Mouse (Mus musculus) forebrain, embryonic 15.5 days (tissue): ENCODE measurements around the gene Frmpd3. TPM values are rescaled to one million over a fixed set of nuclear protein-coding genes. Genes with fewer than 3 reads are reported as not detected.
"Not testable (repeated sequence)": the region's sequence is repeated elsewhere in the genome, so short reads cannot be mapped to it uniquely, and the experiment has no call there.

Experiments used
- ATAC-seq: fragments of 200-750 bp; cut with Nextera tagmentation; replicated peaks from 2 replicates; pipeline ENCODE4 v1.8.0; 2017; ENCODE audit warnings: mild to moderate bottlenecking, moderate TSS enrichment, moderate library complexity
- H3K27ac ChIP-seq: fragments of 300-500 bp; sonication (generic); replicated peaks from 2 replicates; pipeline ENCODE4 v1.5.1; 2015; ENCODE audit warnings: mild to moderate bottlenecking, inconsistent platforms
- H3K27me3 ChIP-seq: fragments of 300-500 bp; sonication (generic); 2 replicates; pipeline ENCODE4 v1.6.1; 2015; ENCODE audit warnings: inconsistent platforms
- H3K36me3 ChIP-seq: fragments of 300-500 bp; sonication (generic); 2 replicates; pipeline ENCODE4 v1.6.1; 2015; ENCODE audit warnings: mild to moderate bottlenecking, inconsistent platforms
- H3K4me1 ChIP-seq: fragments of 300-500 bp; sonication (generic); 2 replicates; pipeline ENCODE4 v1.6.1; 2015; ENCODE audit warnings: inconsistent platforms
- H3K4me2 ChIP-seq: fragments of 300-500 bp; sonication (generic); replicated peaks from 2 replicates; pipeline ENCODE4 v1.6.1; 2015; ENCODE audit warnings: mild to moderate bottlenecking, inconsistent platforms
- H3K4me3 ChIP-seq: fragments of 300-500 bp; sonication (generic); 2 replicates; pipeline ENCODE4 v1.5.1; 2015; ENCODE audit warnings: mild to moderate bottlenecking, inconsistent platforms
- H3K9ac ChIP-seq: fragments of 300-500 bp; sonication (generic); replicated peaks from 2 replicates; pipeline ENCODE4 v1.6.1; 2015; ENCODE audit warnings: mild to moderate bottlenecking, inconsistent platforms
- H3K9me3 ChIP-seq: fragments of 300-500 bp; sonication (generic); 2 replicates; pipeline ENCODE4 v1.6.1; 2016; ENCODE audit warnings: inconsistent platforms
- WGBS: fragments of 180-500 bp; shearing (Covaris S2); methylation state at CpG from one replicate; pipeline ENCODE4 v1.1.7; 2015; ENCODE audit warnings: mixed read lengths; 5-methylcytosine and 5-hydroxymethylcytosine counted together
- polyA plus RNA-seq: library from polyadenylated mRNA; unstranded; fragments of >200 nt; fragmentation: Nextera tagmentation; extraction: Ambion mirVana; gene quantifications from 2 replicates; pipeline ENCODE4 v1.2.1, GENCODE M21; 2015

The Frmpd3 gene
- polyA plus RNA-seq, result 1.3 and 1.4 TPM in 2 replicates

DNA sequence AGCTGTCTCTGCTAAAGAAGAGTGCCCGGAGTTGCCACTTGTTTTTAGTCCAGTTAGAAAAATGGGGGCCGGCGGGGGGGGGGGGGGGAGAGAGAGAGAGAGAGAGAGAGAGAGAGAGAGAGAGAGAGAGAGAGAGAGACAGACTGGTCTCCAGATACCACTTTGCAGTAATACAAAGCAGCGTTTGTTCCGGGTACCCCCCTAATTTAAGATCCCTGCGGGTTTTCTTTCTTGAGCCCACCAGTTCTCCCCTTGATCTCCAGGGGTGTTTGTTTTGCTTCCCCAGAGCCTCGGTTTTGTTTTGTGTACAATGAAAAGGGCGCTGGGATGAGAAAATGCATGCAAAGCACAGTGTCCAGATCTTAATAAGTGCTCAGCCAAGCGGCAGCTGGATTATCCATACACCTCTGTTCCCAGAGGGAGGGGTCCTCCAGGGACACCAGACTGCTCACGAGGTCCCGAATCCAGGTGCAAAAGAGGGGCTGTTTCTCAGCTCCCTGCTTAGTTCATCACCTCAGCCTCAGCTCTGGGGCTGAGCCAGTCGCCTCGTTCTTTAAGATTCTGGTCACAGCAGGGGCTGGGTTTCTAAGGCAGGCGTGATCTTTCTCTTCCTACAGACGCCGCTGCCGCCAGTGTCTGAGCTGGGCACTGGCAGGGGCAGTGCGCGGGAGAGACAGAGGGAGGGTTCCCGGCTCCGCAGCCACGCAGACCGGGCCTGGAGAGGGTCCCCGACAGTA is at the start of gene Frmpd3:
TSS of gene Frmpd3 (plus strand) at position 608 of the 737 bp plus-strand sequence.
- Histone ChIP-seq H3K4me2 (peak within 1 kb of the TSS; percentile 60), H3K36me3 (no peaks in the 10 kb centered on the region), H3K9ac (peak within 1 kb of the TSS; percentile 35; the same call in 1 of the 2 replicates), H3K9me3 (no peaks in the 10 kb centered on the region), H3K27me3 (peaks cover 5% of the 10 kb centered on the region; the same call in 1 of the 2 replicates), H3K4me3 (peak within 1 kb of the TSS; percentile 38), H3K27ac (no peak within 1 kb of the TSS), H3K4me1 (no peaks in the 10 kb centered on the region)
- ATAC-seq, result peak; percentile 91
- 22% methylated on average over 22 of the region's 24 CpGs for WGBS

GRCm38 (mm10) chrX:140303731-140304130 is 38.3 kb upstream of the Frmpd3 start:
- Histone ChIP-seq H3K36me3 (no peaks in the 10 kb centered on the region), H3K27me3 (no peaks in the 10 kb centered on the region)
- 66% methylated on average over 4 of the region's 4 CpGs for WGBS

DNA sequence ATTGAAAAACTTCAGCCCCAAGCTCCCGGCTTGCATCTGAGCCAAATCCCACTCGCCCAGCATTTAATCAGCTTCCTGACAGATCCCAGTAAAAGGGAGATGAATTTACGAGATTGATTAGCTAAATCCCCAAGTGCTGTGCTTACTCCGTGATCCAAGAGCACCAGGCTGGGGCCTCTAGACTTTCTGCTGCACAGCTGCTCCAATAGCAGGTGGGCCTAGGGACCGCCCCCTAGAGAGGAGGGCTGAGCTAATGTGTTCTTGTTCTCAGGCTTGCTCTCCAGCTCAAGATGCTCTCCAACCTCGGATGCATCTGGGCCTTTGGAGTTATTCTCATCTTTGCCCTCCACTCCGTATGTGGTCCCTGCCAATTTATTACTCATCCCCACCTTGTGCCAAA is 36.4 kb upstream of the Frmpd3 start:
- Histone ChIP-seq H3K27me3 (no peaks in the 10 kb centered on the region), H3K4me2 (no peak overlapping the region), H3K9ac (no peak overlapping the region), H3K9me3 (no peaks in the 10 kb centered on the region), H3K4me3 (no peak overlapping the region), H3K27ac (no peak overlapping the region), H3K36me3 (no peaks in the 10 kb centered on the region), H3K4me1 (no peaks in the 10 kb centered on the region)
- 0 out of 2 replicates have a peak, but pooled peaks have one; percentile 32 for ATAC-seq
- 62% methylated on average over 7 of the region's 7 CpGs for WGBS

More at GRCm38 (mm10) chrX:140303731-140304130, 38.3 kb upstream of the Frmpd3 start:
- no peak for ATAC-seq
- Histone ChIP-seq H3K4me1 (no peaks in the 10 kb centered on the region), H3K4me2 (no peak overlapping the region), H3K27ac (no peak overlapping the region), H3K4me3 (no peak overlapping the region), H3K9me3 (no peaks in the 10 kb centered on the region), H3K9ac (no peak overlapping the region)

DNA sequence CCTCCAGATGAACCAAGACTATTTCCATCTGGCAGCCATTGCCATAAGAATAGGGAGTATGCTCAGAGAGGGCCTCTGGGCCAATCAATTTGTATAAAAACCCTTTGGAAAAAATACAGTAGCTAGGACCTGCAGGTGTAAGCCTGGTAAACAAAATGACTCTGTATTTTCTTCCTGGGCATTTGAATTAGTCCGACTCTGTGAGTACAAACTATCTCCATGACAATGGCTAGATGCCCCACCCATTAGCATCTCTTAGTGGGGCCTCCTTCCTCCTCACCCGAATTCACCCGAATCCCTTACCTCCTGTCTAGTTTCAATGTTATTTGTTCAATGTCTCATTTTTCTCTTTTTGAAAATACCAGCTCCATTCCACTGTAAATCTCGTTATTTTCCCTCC is 24.1 kb upstream of the Frmpd3 start:
- no peaks in the 10 kb centered on the region for H3K36me3 ChIP-seq
- H3K9ac ChIP-seq, result no peak overlapping the region
- no peaks in the 10 kb centered on the region; the same call in 1 of the 2 replicates for H3K27me3 ChIP-seq
- 53% methylated on average over 4 of the region's 4 CpGs for WGBS
- H3K4me1 ChIP-seq, result no peaks in the 10 kb centered on the region
- ATAC-seq, result no peak
- H3K9me3 ChIP-seq, result no peaks in the 10 kb centered on the region
- H3K27ac ChIP-seq, result no peak overlapping the region
- H3K4me2 ChIP-seq, result no peak overlapping the region
- no peak overlapping the region for H3K4me3 ChIP-seq

DNA sequence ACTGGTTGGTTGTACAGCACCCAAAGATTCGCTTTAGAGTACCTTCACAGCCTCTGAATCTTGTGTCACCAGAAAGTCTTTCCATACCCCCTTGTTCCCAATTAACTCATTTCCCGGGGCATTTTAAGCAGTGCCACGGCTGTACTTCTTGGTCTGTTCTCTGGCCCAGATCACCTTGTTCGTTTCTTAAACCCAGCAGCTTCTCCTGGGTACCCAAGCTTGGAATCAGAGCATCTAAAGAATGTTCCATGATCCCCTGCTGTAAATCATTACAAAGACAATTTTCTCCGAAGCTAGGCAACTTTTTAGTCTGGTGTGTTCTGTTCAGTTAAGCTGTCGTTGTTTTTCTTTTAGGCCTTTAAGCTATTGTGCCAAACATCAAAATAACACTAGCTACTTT is 22.9 kb upstream of the Frmpd3 start:
- no peak overlapping the region for H3K4me3 ChIP-seq
- no peak overlapping the region for H3K4me2 ChIP-seq
- no peak for ATAC-seq
- no peaks in the 10 kb centered on the region for H3K27me3 ChIP-seq
- H3K27ac ChIP-seq, result no peak overlapping the region
- no peaks in the 10 kb centered on the region for H3K4me1 ChIP-seq
- 77% methylated on average over 6 of the region's 6 CpGs for WGBS
- H3K36me3 ChIP-seq, result no peaks in the 10 kb centered on the region
- H3K9me3 ChIP-seq, result no peaks in the 10 kb centered on the region
- H3K9ac ChIP-seq, result no peak overlapping the region

DNA sequence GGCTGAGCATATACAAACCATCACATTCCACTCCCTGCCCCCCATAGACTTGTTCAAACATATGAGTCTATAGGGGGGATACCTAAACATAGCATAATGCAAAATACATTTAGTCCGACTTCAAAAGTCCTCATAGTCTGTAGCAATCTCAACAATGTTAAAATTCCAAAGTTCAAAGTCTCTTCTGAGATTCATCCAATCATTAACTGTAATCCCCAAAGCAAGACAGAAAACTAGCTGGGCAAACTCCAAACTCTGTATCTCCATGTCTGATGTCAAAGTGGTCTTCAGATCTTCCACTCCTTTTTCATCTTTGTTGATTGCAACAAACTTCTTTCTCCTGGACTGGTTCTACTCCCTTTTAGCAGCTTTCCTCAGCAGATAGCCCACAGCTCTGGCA is 21.4 kb upstream of the Frmpd3 start:
- WGBS, result 96% methylated on average over 1 of the region's 1 CpGs
- H3K4me3 ChIP-seq, H3K27ac ChIP-seq, H3K36me3 ChIP-seq, ATAC-seq, H3K9ac ChIP-seq, H3K4me1 ChIP-seq, H3K27me3 ChIP-seq, H3K4me2 ChIP-seq, H3K9me3 ChIP-seq: not testable (repeated sequence)

DNA sequence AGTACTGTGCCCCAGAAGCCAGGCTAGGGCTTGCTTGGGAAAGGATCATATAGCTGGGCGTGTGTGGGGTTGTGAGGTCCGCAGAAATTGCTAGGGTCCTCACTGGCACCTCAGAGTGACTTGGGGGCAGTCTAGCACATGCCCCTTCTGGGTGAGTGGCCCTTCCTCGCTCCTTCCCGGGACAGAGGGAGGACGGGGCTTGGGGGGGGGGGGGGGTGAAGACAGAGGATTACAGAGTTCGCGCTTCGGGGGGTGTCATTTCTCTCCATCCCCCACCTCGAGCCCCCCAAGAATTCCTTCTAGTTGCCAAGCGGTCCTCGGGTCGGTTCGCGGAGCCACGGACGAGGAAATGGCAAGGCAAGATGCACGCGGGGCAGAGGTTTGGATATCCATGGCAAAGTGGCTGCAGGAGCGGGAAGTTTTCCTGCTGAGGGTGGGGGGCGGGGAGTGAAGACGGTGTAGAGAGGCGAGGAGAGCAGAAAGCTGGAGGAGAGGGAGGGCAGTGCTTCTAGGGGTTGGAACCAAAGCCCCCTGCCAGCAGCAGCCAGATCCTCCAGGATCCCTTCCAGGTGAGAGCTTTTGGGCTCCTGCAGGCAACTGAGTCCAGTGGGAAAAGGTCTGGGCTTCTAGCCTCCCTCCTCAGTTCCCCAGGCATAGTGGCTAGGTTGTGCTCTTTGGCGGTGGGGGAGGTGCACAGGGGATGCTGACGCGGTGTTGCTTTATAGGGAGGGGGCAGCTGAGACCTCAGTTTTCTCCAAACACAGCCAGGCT is 515 bp downstream of the Frmpd3 start:
- Histone ChIP-seq H3K9me3 (no peaks in the 10 kb centered on the region), H3K9ac (peak overlapping the region; percentile 35; the same call in 1 of the 2 replicates), H3K4me2 (peak overlapping the region; percentile 60), H3K4me1 (no peaks in the 10 kb centered on the region), H3K27me3 (peaks cover 5% of the 10 kb centered on the region; the same call in 1 of the 2 replicates), H3K36me3 (no peaks in the 10 kb centered on the region), H3K4me3 (peak overlapping the region; percentile 38), H3K27ac (no peak overlapping the region)
- WGBS, result 19% methylated on average over 22 of the region's 25 CpGs
- peak; percentile 74 for ATAC-seq

DNA sequence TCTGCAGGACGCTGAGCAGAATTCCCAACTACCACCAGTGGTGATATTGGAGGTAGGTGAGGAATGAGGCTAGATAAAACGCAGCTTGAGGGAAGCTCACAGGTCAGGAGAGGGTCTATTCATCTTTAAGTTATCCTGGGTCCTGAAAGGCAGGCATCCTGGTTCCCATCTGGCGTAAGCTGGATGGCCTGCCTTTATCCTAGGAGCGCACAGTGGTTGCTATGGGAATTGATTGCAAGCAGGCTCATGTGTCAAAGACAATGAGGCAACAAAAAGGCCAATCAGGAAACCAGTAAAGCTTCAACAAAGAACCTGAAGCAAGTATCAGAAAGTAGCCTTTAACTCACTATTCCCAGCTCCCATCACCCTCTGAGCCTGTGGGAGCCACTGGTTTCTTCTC is 33.6 kb downstream of the Frmpd3 start:
- H3K9ac ChIP-seq, result no peak overlapping the region
- no peak for ATAC-seq
- H3K27me3 ChIP-seq, result no peaks in the 10 kb centered on the region; the same call in 1 of the 2 replicates
- no peaks in the 10 kb centered on the region for H3K36me3 ChIP-seq
- H3K4me1 ChIP-seq, result no peaks in the 10 kb centered on the region
- no peaks in the 10 kb centered on the region for H3K9me3 ChIP-seq
- no peak overlapping the region for H3K27ac ChIP-seq
- no peak overlapping the region for H3K4me3 ChIP-seq
- H3K4me2 ChIP-seq, result no peak overlapping the region
- 28% methylated on average over 4 of the region's 4 CpGs for WGBS

DNA sequence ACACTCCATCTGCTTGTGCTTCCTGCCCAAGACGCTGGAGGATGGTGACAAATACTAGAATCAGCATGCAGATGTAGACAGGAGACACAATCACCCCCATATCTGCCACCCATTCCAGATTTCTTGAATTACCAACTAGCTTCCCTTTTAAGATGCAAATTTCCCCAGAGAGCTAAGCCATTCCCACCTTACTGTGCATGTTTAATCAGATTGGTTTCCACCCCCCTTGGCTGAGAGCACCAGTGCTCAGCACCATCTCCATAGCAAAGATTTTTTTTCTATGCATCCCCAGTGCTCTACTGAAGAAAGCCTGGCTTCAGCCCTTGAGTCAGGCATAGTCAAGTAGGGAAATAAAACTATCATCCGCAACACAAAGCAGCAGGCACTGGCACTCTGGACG is 57.9 kb downstream of the Frmpd3 start:
- Histone ChIP-seq H3K36me3 (no peaks in the 10 kb centered on the region), H3K9me3 (no peaks in the 10 kb centered on the region), H3K27ac (0 out of 2 replicates have a peak overlapping the region, but pooled peaks have one; percentile 11), H3K9ac (no peak overlapping the region), H3K4me2 (no peak overlapping the region), H3K4me1 (peaks cover 5% of the 10 kb centered on the region; the same call in 1 of the 2 replicates), H3K4me3 (no peak overlapping the region), H3K27me3 (no peaks in the 10 kb centered on the region)
- ATAC-seq, result peak; percentile 81
- 32% methylated on average over 3 of the region's 3 CpGs for WGBS

DNA sequence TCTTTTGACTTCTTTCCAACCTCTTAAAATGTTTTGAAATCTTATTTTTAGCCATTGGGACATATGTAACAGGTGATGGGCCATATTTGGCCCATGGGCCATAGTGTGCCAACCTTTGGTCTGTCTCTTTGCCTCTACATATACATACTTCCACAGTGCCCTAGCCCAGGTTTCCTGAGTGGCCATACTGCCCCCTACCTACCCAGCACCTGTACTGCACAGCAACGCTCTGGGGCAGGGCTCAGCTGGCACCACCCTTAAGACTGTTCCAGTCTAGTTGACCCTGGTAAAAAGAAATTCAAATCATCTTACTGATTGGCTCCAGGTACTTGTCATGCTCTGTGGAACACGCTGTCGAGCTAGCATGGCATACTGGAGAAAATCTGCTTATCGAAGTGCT is 60.8 kb downstream of the Frmpd3 start:
- peaks cover 5% of the 10 kb centered on the region; the same call in 1 of the 2 replicates for H3K4me1 ChIP-seq
- H3K4me3 ChIP-seq, result no peak overlapping the region
- ATAC-seq, result no peak
- no peaks in the 10 kb centered on the region for H3K36me3 ChIP-seq
- WGBS, result 53% methylated on average over 4 of the region's 4 CpGs
- no peaks in the 10 kb centered on the region for H3K27me3 ChIP-seq
- no peak overlapping the region for H3K4me2 ChIP-seq
- H3K27ac ChIP-seq, result no peak overlapping the region
- H3K9ac ChIP-seq, result no peak overlapping the region
- no peaks in the 10 kb centered on the region for H3K9me3 ChIP-seq

DNA sequence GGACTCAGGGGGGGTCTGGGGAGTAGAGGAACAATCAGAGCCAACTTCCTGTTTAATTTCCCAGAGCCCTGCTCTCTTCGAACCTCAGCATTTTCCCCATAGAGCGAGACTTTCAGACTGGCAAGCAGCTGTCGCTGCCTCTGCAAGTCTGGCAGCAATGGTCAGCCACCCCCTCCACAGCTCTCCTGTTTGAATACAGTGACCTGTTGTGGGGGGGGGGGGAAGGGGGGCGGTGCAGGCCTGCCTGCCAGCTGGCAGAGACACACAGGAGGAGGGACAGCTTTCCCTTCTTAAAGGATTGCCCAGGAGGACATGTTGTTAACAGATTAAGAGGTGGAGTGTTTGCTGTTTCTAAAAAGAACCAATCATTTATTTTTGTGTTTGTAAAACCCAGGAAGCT is 64.0 kb downstream of the Frmpd3 start:
- ATAC-seq, result peak; percentile 60
- 55% methylated on average over 3 of the region's 4 CpGs for WGBS
- H3K4me2 ChIP-seq, result no peak overlapping the region
- H3K27me3 ChIP-seq, result no peaks in the 10 kb centered on the region
- no peaks in the 10 kb centered on the region for H3K4me1 ChIP-seq
- H3K9ac ChIP-seq, result no peak overlapping the region
- H3K4me3 ChIP-seq, result no peak overlapping the region
- no peaks in the 10 kb centered on the region for H3K36me3 ChIP-seq
- H3K27ac ChIP-seq, result no peak overlapping the region
- H3K9me3 ChIP-seq, result no peaks in the 10 kb centered on the region

DNA sequence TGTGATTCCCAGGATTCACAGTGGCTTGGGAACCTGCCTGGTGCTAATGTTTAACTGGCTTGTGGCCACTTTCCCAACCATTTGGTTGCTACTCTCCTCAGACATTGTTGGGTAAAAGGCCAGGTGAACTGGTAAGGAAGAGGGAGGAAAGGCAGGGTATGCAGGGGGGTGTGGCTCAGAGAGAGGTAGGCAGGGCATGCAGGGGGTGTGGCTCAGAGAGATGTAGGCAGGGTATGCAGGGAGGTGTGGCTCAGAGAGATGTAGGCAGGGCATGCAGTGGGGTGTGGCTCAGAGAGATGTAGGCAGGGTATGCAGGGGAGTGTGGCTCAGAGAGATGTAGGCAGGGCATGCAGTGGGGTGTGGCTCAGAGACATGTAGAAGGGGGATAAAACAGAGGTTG is 64.4 kb downstream of the Frmpd3 start:
- Histone ChIP-seq H3K36me3 (no peaks in the 10 kb centered on the region), H3K4me3 (no peak overlapping the region), H3K27me3 (no peaks in the 10 kb centered on the region), H3K4me2 (no peak overlapping the region), H3K9ac (no peak overlapping the region), H3K9me3 (no peaks in the 10 kb centered on the region), H3K27ac (no peak overlapping the region), H3K4me1 (no peaks in the 10 kb centered on the region)
- no peak for ATAC-seq
